Mouse (Mus musculus) hindbrain, embryonic 16.5 days (tissue): ENCODE data around the gene Olfr613. TPM values are rescaled to one million over a fixed set of nuclear protein-coding genes. Genes with fewer than 3 reads are reported as not detected.
"Not testable (repeated sequence)": the region's sequence is repeated elsewhere in the genome, so short reads cannot be mapped to it uniquely, and the experiment has no call there.

Experiments used
- ATAC-seq: fragments of 200-750 bp; cut with Nextera tagmentation; 2 replicates; pipeline ENCODE4 v1.8.0; 2017; ENCODE audit warnings: moderate TSS enrichment, moderate library complexity
- H3K27ac ChIP-seq: fragments of 300-500 bp; sonication (generic); 2 replicates; pipeline ENCODE4 v1.5.1; 2014; ENCODE audit warnings: low read depth, mild to moderate bottlenecking, control low read depth, low read length, moderate library complexity
- H3K27me3 ChIP-seq: fragments of 300-500 bp; sonication (generic); replicated peaks from 2 replicates; pipeline ENCODE4 v1.6.1; 2014; ENCODE audit warnings: low read length; ENCODE audit not compliant: control insufficient read depth, insufficient read depth
- H3K36me3 ChIP-seq: fragments of 300-500 bp; sonication (generic); 2 replicates; pipeline ENCODE4 v1.6.1; 2014; ENCODE audit warnings: mild to moderate bottlenecking, low read length, moderate library complexity, mixed read lengths; ENCODE audit not compliant: control insufficient read depth, insufficient read depth
- H3K4me1 ChIP-seq: fragments of 300-500 bp; sonication (generic); 2 replicates; pipeline ENCODE4 v1.6.1; 2014; ENCODE audit warnings: low read depth, low read length; ENCODE audit not compliant: control insufficient read depth, insufficient read depth
- H3K4me2 ChIP-seq: fragments of 300-500 bp; sonication (generic); 2 replicates; pipeline ENCODE4 v1.6.1; 2014; ENCODE audit warnings: mild to moderate bottlenecking, low read length, control low read depth, moderate library complexity
- H3K4me3 ChIP-seq: fragments of 300-500 bp; sonication (generic); 2 replicates; pipeline ENCODE4 v1.5.1; 2014; ENCODE audit warnings: mild to moderate bottlenecking, low read length, control low read depth, moderate library complexity
- H3K9ac ChIP-seq: fragments of 300-500 bp; sonication (generic); 2 replicates; pipeline ENCODE4 v1.6.1; 2014; ENCODE audit warnings: low read depth, mild to moderate bottlenecking, control low read depth, low read length, moderate library complexity
- H3K9me3 ChIP-seq: fragments of 300-500 bp; sonication (generic); 2 replicates; pipeline ENCODE4 v1.6.1; 2014; ENCODE audit warnings: mild to moderate bottlenecking, low read length, moderate library complexity; ENCODE audit not compliant: control insufficient read depth
- WGBS: fragments of 180-500 bp; shearing (Covaris S2); extraction: QIAGEN DNeasy Blood & Tissue Kit; methylation state at CpG from one replicate; pipeline ENCODE4 v1.1.7; 2014; 5-methylcytosine and 5-hydroxymethylcytosine counted together
- polyA plus RNA-seq: library from polyadenylated mRNA; unstranded; fragments of >200 nt; fragmentation: Nextera tagmentation; extraction: Ambion mirVana; gene quantifications from 2 replicates; pipeline ENCODE4 v1.2.1, GENCODE M21; 2015

The Olfr613 gene
- not detected in 2 replicates for polyA plus RNA-seq

- no peak for ATAC-seq
- Histone ChIP-seq H3K9me3 (no peaks in the 10 kb centered on the region), H3K4me3 (no peak within 1 kb of the TSS), H3K36me3 (no peaks in the 10 kb centered on the region), H3K4me2 (no peak within 1 kb of the TSS), H3K4me1 (no peaks in the 10 kb centered on the region), H3K27ac (no peak within 1 kb of the TSS), H3K9ac (no peak within 1 kb of the TSS), H3K27me3 (no peaks in the 10 kb centered on the region)
- 87% methylated on average over 2 of the region's 2 CpGs for WGBS
These were observed at the start of gene Olfr613 for GRCm38 (mm10) chr7:103547774-103548173. TSS of gene Olfr613 (plus strand) at chr7:103548074.

DNA sequence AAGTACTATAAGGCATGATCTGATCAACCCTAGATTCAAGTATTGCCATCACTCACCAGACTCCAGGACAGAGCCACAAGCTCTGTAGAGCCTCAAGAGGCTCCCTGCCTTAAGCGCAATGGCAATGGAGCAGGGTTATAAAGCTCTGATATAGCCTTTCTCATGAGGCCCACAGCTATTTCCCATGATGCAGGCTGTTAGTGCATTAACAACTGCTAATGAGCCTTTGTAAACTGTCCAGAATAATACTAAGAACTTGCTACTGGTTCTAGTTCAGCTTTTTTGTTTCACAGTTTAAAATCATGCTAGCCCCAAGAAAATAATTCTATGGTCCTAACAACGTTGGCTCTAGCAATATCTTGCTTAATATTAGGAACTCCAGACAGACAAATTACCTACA is 35.9 kb upstream of the Olfr613 start, which contains the start of gene Olfr610:
Gene Olfr610 (minus strand): TSS at position 101 of the 400 bp plus-strand sequence.
- no peak within 1 kb of the TSS for H3K27ac ChIP-seq
- no peak within 1 kb of the TSS for H3K4me2 ChIP-seq
- H3K4me3 ChIP-seq = no peak within 1 kb of the TSS
- H3K9ac ChIP-seq = no peak within 1 kb of the TSS
- no peaks in the 10 kb centered on the region for H3K36me3 ChIP-seq
- no peaks in the 10 kb centered on the region for H3K27me3 ChIP-seq
- WGBS = 86% methylated on average over 2 of the region's 2 CpGs
- no peaks in the 10 kb centered on the region for H3K9me3 ChIP-seq
- ATAC-seq = no peak
- no peaks in the 10 kb centered on the region for H3K4me1 ChIP-seq

- not testable (repeated sequence) for H3K9ac ChIP-seq, H3K27me3 ChIP-seq, H3K9me3 ChIP-seq, H3K4me3 ChIP-seq, H3K4me2 ChIP-seq, H3K27ac ChIP-seq, H3K4me1 ChIP-seq, ATAC-seq, H3K36me3 ChIP-seq
- WGBS = 71% methylated on average over 1 of the region's 1 CpGs
These were observed 27.1 kb upstream of the Olfr613 start, which contains the start of gene Olfr611 for GRCm38 (mm10) chr7:103520746-103521145. TSS of gene Olfr611 (minus strand) at chr7:103520846.

DNA sequence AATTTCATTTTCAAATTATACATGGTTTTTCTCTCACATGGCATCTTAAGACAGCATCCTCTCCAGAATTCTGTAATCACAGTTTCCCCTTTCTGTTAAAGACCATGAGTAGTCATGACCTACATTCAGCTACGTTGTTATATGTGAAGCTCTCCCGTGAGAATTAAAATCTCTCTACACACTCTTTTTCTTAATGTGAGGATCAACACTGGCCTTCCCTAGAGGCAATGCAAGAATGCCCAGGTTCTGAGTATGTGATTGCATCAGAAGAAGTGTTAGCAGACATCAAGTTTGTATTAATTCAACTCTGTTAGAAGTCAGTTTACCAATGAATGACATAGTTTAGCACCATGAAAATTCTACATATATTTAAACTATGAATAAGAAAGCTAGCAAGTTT is 5.3 kb upstream of the Olfr613 start, which contains the start of gene Olfr612:
Gene Olfr612 (minus strand): TSS at position 101 of the 400 bp plus-strand sequence.
- H3K9ac ChIP-seq, H3K27ac ChIP-seq, H3K4me2 ChIP-seq, H3K4me1 ChIP-seq, H3K9me3 ChIP-seq, H3K27me3 ChIP-seq, H3K36me3 ChIP-seq, ATAC-seq, H3K4me3 ChIP-seq: not testable (repeated sequence)
- 90% methylated on average over 2 of the region's 2 CpGs for WGBS

DNA sequence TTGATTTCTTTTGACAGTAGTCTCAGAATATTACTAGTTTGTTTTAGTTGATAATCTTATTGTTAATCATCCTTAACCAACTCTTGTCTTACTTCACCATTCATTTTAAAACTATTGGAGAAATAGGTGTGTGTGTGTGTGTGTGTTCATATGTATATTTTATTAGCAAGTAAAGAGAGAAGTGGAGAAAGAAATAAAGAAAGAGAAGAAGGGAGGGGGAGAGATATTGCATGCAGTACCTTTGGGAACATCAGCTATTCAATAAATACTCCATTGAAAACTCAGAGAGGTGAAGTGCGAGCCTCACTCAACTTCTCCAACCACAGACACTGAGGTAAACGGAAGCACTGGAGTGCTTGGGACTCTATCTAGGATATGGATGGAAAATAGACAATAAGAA is 7.9 kb downstream of the Olfr613 start, which contains the start of gene Olfr615:
Gene Olfr615 (plus strand): TSS at position 301 of the 400 bp plus-strand sequence.
- WGBS = 74% methylated on average over 2 of the region's 2 CpGs

DNA sequence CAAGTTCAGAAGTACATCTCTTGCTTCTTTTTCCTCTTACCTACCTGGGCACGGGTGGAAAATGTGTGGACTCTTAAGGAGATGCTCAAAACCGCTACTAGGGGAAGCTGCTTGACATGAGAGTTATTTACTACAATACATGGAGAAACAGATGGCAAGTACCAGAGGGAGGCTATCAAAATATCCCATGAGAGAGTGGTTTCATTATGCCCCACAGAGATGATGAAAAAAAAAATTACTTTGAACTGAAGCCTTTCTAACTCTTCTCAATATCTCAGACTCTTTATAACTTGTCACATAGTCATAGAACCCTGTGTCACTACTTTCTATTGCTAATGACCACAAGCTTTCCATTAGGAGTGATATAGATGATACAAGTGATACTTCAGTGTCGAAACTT is 21.2 kb downstream of the Olfr613 start, which contains the start of gene Olfr616:
Gene Olfr616 (minus strand): TSS at position 101 of the 400 bp plus-strand sequence.
- Histone ChIP-seq H3K27ac (no peak within 1 kb of the TSS), H3K4me2 (no peak within 1 kb of the TSS), H3K9me3 (no peaks in the 10 kb centered on the region), H3K27me3 (no peaks in the 10 kb centered on the region), H3K4me3 (no peak within 1 kb of the TSS), H3K4me1 (no peaks in the 10 kb centered on the region), H3K36me3 (no peaks in the 10 kb centered on the region), H3K9ac (no peak within 1 kb of the TSS)
- ATAC-seq = no peak
- 90% methylated on average over 3 of the region's 3 CpGs for WGBS

More for the DNA sequence above, 7.9 kb downstream of the Olfr613 start, which contains the start of gene Olfr615:
- Histone ChIP-seq H3K4me2 (no peak within 1 kb of the TSS), H3K27me3 (no peaks in the 10 kb centered on the region), H3K9me3 (no peaks in the 10 kb centered on the region), H3K27ac (no peak within 1 kb of the TSS), H3K36me3 (no peaks in the 10 kb centered on the region), H3K4me1 (no peaks in the 10 kb centered on the region), H3K4me3 (no peak within 1 kb of the TSS), H3K9ac (no peak within 1 kb of the TSS)
- no peak for ATAC-seq

GRCm38 (mm10) chr7:103572761-103573160 is 24.9 kb downstream of the Olfr613 start, which contains the start of gene Olfr617:
TSS of gene Olfr617 (plus strand) at chr7:103573061.
- no peaks in the 10 kb centered on the region for H3K27me3 ChIP-seq
- H3K9me3 ChIP-seq = no peaks in the 10 kb centered on the region
- no peak within 1 kb of the TSS for H3K9ac ChIP-seq
- H3K27ac ChIP-seq = no peak within 1 kb of the TSS
- H3K4me1 ChIP-seq = no peaks in the 10 kb centered on the region
- ATAC-seq = no peak
- no peak within 1 kb of the TSS for H3K4me3 ChIP-seq
- WGBS = 85% methylated on average over 1 of the region's 1 CpGs
- H3K36me3 ChIP-seq = no peaks in the 10 kb centered on the region
- no peak within 1 kb of the TSS for H3K4me2 ChIP-seq

GRCm38 (mm10) chr7:103589803-103590202 is 41.9 kb downstream of the Olfr613 start, which contains the start of gene Olfr618:
TSS of gene Olfr618 (plus strand) at chr7:103590103.
- Histone ChIP-seq H3K9ac (no peak within 1 kb of the TSS), H3K4me2 (no peak within 1 kb of the TSS), H3K27ac (no peak within 1 kb of the TSS), H3K4me1 (no peaks in the 10 kb centered on the region), H3K4me3 (no peak within 1 kb of the TSS), H3K9me3 (no peaks in the 10 kb centered on the region), H3K36me3 (no peaks in the 10 kb centered on the region), H3K27me3 (no peaks in the 10 kb centered on the region)
- no peak for ATAC-seq
- 61% methylated on average over 2 of the region's 2 CpGs for WGBS

- Histone ChIP-seq H3K4me2 (no peak within 1 kb of the TSS), H3K4me1 (no peaks in the 10 kb centered on the region), H3K27me3 (no peaks in the 10 kb centered on the region), H3K36me3 (no peaks in the 10 kb centered on the region), H3K9ac (no peak within 1 kb of the TSS), H3K9me3 (no peaks in the 10 kb centered on the region), H3K27ac (no peak within 1 kb of the TSS), H3K4me3 (no peak within 1 kb of the TSS)
- no peak for ATAC-seq
These were observed 52.4 kb downstream of the Olfr613 start, which contains the start of gene Olfr619 for GRCm38 (mm10) chr7:103600275-103600674. TSS of gene Olfr619 (plus strand) at chr7:103600575.
